Mouse (Mus musculus) lung, postnatal 0 days (tissue): ENCODE measurements around the gene Vegfa. TPM values are rescaled to one million over a fixed set of nuclear protein-coding genes. Genes with fewer than 3 reads are reported as not detected.
A peak's percentile ranks its signal among the peaks of the same experiment; 100 is the strongest.

Experiments used
- ATAC-seq: fragments of 200-750 bp; cut with Nextera tagmentation; 2 replicates; pipeline ENCODE4 v1.8.0; 2017; ENCODE audit warnings: moderate library complexity
- DNase-seq: peaks from one replicate; pipeline ENCODE4 v3.0.0-alpha.2; 2016; ENCODE audit warnings: low spot score
- H3K27ac ChIP-seq: fragments of 300-500 bp; sonication (generic); 2 replicates; pipeline ENCODE4 v1.5.1; 2014; ENCODE audit warnings: antibody characterized with exemption, mild to moderate bottlenecking, low read length, mixed read lengths
- H3K27me3 ChIP-seq: fragments of 300-500 bp; sonication (generic); replicated peaks from 2 replicates; pipeline ENCODE4 v1.6.1; 2014; ENCODE audit warnings: low read length, mixed read lengths; ENCODE audit not compliant: insufficient read depth
- H3K36me3 ChIP-seq: fragments of 300-500 bp; sonication (generic); 2 replicates; pipeline ENCODE4 v1.6.1; 2014; ENCODE audit warnings: low read length, mixed read lengths; ENCODE audit not compliant: insufficient read depth
- H3K4me1 ChIP-seq: fragments of 300-500 bp; sonication (generic); 2 replicates; pipeline ENCODE4 v1.6.1; 2014; ENCODE audit warnings: antibody characterized with exemption, low read depth, low read length, mixed read lengths; ENCODE audit not compliant: insufficient read depth
- H3K4me2 ChIP-seq: fragments of 300-500 bp; sonication (generic); replicated peaks from 2 replicates; pipeline ENCODE4 v1.6.1; 2014; ENCODE audit warnings: low read depth, mild to moderate bottlenecking, low read length, moderate library complexity, mixed read lengths
- H3K4me3 ChIP-seq: fragments of 300-500 bp; sonication (generic); 2 replicates; pipeline ENCODE4 v1.5.1; 2014; ENCODE audit warnings: low read depth, low read length
- H3K9ac ChIP-seq: fragments of 300-500 bp; sonication (generic); replicated peaks from 2 replicates; pipeline ENCODE4 v1.6.1; 2014; ENCODE audit warnings: low read depth, mild to moderate bottlenecking
- H3K9me3 ChIP-seq: fragments of 300-500 bp; sonication (generic); 2 replicates; pipeline ENCODE4 v1.6.1; 2016; ENCODE audit warnings: low read length, mixed read lengths
- CTCF ChIP-seq: IDR thresholded peaks from 2 replicates; pipeline ENCODE4 v1.5.1; 2016; ENCODE audit warnings: antibody characterized with exemption, mild to moderate bottlenecking
- EP300 ChIP-seq: IDR thresholded peaks from 2 replicates; pipeline ENCODE4 v1.6.1; 2016; ENCODE audit warnings: antibody characterized with exemption, mild to moderate bottlenecking, control low read depth
- WGBS: fragments of 180-500 bp; shearing (Covaris S2); extraction: QIAGEN DNeasy Blood & Tissue Kit; methylation state at CpG from one replicate; pipeline ENCODE4 v1.1.7; 2014; 5-methylcytosine and 5-hydroxymethylcytosine counted together
- polyA plus RNA-seq: library from polyadenylated mRNA; unstranded; fragments of >200 nt; fragmentation: Nextera tagmentation; extraction: Ambion mirVana; gene quantifications from 2 replicates; pipeline ENCODE4 v1.2.1, GENCODE M21; 2015

Gene Vegfa
- polyA plus RNA-seq, 1 experiment from 2014 or later = 21.4 TPM

DNA sequence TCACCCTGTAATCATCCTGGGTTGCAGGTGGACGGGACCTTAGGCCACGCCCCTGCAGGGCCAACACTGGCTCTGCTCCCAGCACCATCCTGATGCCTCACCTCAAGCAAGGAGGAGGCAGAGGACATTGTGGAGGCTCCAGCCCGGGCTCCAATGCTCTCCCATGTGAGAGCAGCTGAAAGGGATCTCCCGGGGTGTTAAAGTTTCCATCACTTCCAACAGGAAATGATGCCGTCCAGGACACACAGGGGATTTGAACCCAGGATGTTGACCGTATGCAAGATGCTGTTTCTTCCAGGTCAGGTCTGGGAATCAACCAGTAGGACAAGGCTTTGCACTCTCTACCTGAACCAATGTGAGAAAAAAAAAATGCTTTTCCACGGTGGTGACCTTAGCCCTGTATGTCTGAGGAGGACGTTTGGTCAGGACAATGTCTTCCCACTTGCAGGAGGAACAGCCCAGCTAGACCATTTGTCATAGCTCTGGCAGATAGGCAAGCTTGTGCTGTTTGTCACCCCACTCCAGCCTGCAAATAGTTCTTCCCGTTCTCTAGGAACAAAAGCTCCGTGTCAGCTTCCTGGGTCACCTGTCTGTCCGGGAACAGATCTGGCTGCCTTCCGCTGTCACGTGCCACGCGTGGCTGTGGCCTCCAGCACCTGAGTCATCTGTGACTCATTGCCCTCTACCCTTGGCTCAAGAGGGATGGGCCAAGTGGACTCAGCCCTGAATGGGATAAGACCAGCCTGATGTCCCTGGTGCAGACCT is 28.3 kb downstream of the Vegfa start:
- H3K4me1 ChIP-seq = no peaks in the 10 kb centered on the region
- H3K36me3 ChIP-seq = no peaks in the 10 kb centered on the region
- no peak overlapping the region for H3K4me2 ChIP-seq
- peak; percentile 71 for ATAC-seq
- no peak for TF ChIP-seq CTCF
- peak; percentile 63 for TF ChIP-seq EP300
- DNase-seq = peak; percentile 58
- no peaks in the 10 kb centered on the region for H3K9me3 ChIP-seq
- no peak overlapping the region for H3K4me3 ChIP-seq
- whole genome bisulfite sequencing = 46% methylated on average over 15 of the region's 15 CpGs
- H3K27me3 ChIP-seq = no peaks in the 10 kb centered on the region
- no peak overlapping the region for H3K9ac ChIP-seq
- H3K27ac ChIP-seq = no peak overlapping the region

- Histone ChIP-seq H3K9me3 (no peaks in the 10 kb centered on the region), H3K9ac (no peak overlapping the region), H3K4me3 (no peak overlapping the region), H3K27ac (no peak overlapping the region), H3K36me3 (no peaks in the 10 kb centered on the region), H3K4me1 (no peaks in the 10 kb centered on the region), H3K27me3 (no peaks in the 10 kb centered on the region), H3K4me2 (no peak overlapping the region)
- TF ChIP-seq CTCF (no peak), EP300 (no peak)
- 70% methylated on average over 9 of the region's 9 CpGs for WGBS
- ATAC-seq (no peak), DNase-seq (no peak)
These were observed 32.7 kb downstream of the Vegfa start for GRCm38 (mm10) chr17:45999366-45999940.

- Histone ChIP-seq H3K27ac (no peak overlapping the region), H3K27me3 (no peaks in the 10 kb centered on the region), H3K9me3 (no peaks in the 10 kb centered on the region), H3K9ac (no peak overlapping the region), H3K4me1 (no peaks in the 10 kb centered on the region), H3K4me3 (no peak overlapping the region), H3K4me2 (no peak overlapping the region), H3K36me3 (no peaks in the 10 kb centered on the region)
- DNase-seq (no peak), ATAC-seq (no peak)
- WGBS = 29% methylated on average over 6 of the region's 6 CpGs
- no peak for TF ChIP-seq EP300
- TF ChIP-seq CTCF = no peak
These were observed 33.8 kb downstream of the Vegfa start for GRCm38 (mm10) chr17:45998363-45998762.

GRCm38 (mm10) chr17:45996921-45997444 is 35.2 kb downstream of the Vegfa start:
- peak; percentile 27 for DNase-seq
- TF ChIP-seq EP300 (no peak), CTCF (no peak)

GRCm38 (mm10) chr17:45994281-45994817 is 37.8 kb downstream of the Vegfa start:
- Histone ChIP-seq H3K4me2 (no peak overlapping the region), H3K4me3 (no peak overlapping the region), H3K27ac (no peak overlapping the region), H3K36me3 (no peaks in the 10 kb centered on the region), H3K27me3 (no peaks in the 10 kb centered on the region), H3K4me1 (no peaks in the 10 kb centered on the region), H3K9ac (no peak overlapping the region), H3K9me3 (no peaks in the 10 kb centered on the region)
- WGBS = 28% methylated on average over 11 of the region's 11 CpGs
- peak; percentile 67 for ATAC-seq
- peak; percentile 40 for DNase-seq
- TF ChIP-seq EP300 = no peak
- TF ChIP-seq CTCF = no peak

More at GRCm38 (mm10) chr17:45996921-45997444, 35.2 kb downstream of the Vegfa start:
- 66% methylated on average over 9 of the region's 9 CpGs for WGBS
- peak; percentile 53; the same call in 1 of the 2 replicates for ATAC-seq
- Histone ChIP-seq H3K27me3 (no peaks in the 10 kb centered on the region), H3K4me3 (no peak overlapping the region), H3K36me3 (no peaks in the 10 kb centered on the region), H3K4me1 (no peaks in the 10 kb centered on the region), H3K4me2 (no peak overlapping the region), H3K9ac (no peak overlapping the region), H3K9me3 (no peaks in the 10 kb centered on the region), H3K27ac (no peak overlapping the region)

- Histone ChIP-seq H3K27ac (no peak overlapping the region), H3K27me3 (no peaks in the 10 kb centered on the region), H3K4me3 (no peak overlapping the region), H3K9me3 (no peaks in the 10 kb centered on the region), H3K36me3 (no peaks in the 10 kb centered on the region), H3K9ac (no peak overlapping the region), H3K4me2 (no peak overlapping the region), H3K4me1 (no peaks in the 10 kb centered on the region)
- ATAC-seq = no peak
- TF ChIP-seq CTCF (no peak), EP300 (no peak)
- WGBS = 89% methylated on average over 3 of the region's 3 CpGs
- DNase-seq = no peak
These were observed 45.3 kb downstream of the Vegfa start for GRCm38 (mm10) chr17:45986915-45987314.
